Mouse (Mus musculus) heart, embryonic 15.5 days (tissue): Measurements from ENCODE around the gene Fam227b. TPM values are rescaled to one million over a fixed set of nuclear protein-coding genes. Genes with fewer than 3 reads are reported as not detected.

ENCODE experiments used
- ATAC-seq: fragments of 200-750 bp; cut with Nextera tagmentation; replicated peaks from 2 replicates; pipeline ENCODE4 v1.8.0; 2017; ENCODE audit warnings: low read depth, moderate TSS enrichment; ENCODE audit not compliant: insufficient number of reproducible peaks, insufficient read depth, low FRiP score
- H3K27ac ChIP-seq: fragments of 300-500 bp; sonication (generic); 2 replicates; pipeline ENCODE4 v1.5.1; 2015; ENCODE audit warnings: mild to moderate bottlenecking, inconsistent platforms
- H3K27me3 ChIP-seq: fragments of 300-500 bp; sonication (generic); 2 replicates; pipeline ENCODE4 v1.6.1; 2015; ENCODE audit warnings: inconsistent platforms
- H3K36me3 ChIP-seq: fragments of 300-500 bp; sonication (generic); 2 replicates; pipeline ENCODE4 v1.6.1; 2015; ENCODE audit warnings: mild to moderate bottlenecking, inconsistent platforms
- H3K4me1 ChIP-seq: fragments of 300-500 bp; sonication (generic); replicated peaks from 2 replicates; pipeline ENCODE4 v1.6.1; 2015; ENCODE audit warnings: inconsistent platforms
- H3K4me2 ChIP-seq: fragments of 300-500 bp; sonication (generic); 2 replicates; pipeline ENCODE4 v1.6.1; 2015; ENCODE audit warnings: inconsistent platforms, mild to moderate bottlenecking, moderate library complexity
- H3K4me3 ChIP-seq: fragments of 300-500 bp; sonication (generic); 2 replicates; pipeline ENCODE4 v1.5.1; 2015; ENCODE audit warnings: mild to moderate bottlenecking, inconsistent platforms
- H3K9ac ChIP-seq: fragments of 300-500 bp; sonication (generic); 2 replicates; pipeline ENCODE4 v1.6.1; 2015; ENCODE audit warnings: mild to moderate bottlenecking, inconsistent platforms
- H3K9me3 ChIP-seq: fragments of 300-500 bp; sonication (generic); replicated peaks from 2 replicates; pipeline ENCODE4 v1.6.1; 2016; ENCODE audit warnings: inconsistent platforms
- WGBS: fragments of 180-500 bp; shearing (Covaris S2); methylation state at CpG from one replicate; pipeline ENCODE4 v1.1.7; 2015; ENCODE audit warnings: mixed read lengths; 5-methylcytosine and 5-hydroxymethylcytosine counted together
- polyA plus RNA-seq: library from polyadenylated mRNA; unstranded; fragments of >200 nt; fragmentation: Nextera tagmentation; extraction: Ambion mirVana; gene quantifications from 2 replicates; pipeline ENCODE4 v1.2.1, GENCODE M21; 2015

Fam227b gene
- polyA plus RNA-seq, 1 experiment from 2014 or later = not detected

DNA sequence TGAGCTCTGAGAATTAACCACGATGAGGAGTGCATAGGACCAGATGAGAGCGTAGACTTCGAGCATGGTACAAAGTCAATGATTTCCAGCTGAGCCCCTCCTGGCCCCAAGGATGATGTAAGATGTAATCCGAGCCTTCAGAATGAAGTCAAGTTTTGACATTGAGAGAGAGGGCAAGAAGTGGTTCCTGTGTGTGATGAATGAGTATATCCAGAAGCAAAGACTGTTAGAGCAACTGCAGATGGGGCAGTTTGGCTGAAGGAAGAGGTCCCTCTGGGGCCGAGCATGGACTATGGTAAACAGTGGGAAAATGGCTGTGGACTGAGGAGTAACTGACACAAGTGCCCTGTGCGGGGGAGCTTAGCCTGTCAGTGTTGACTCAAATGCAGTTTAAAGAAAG, 178.6 kb downstream of the Fam227b start:
- no peaks in the 10 kb centered on the region for H3K9me3 ChIP-seq
- no peaks in the 10 kb centered on the region for H3K27me3 ChIP-seq
- H3K27ac ChIP-seq = no peak overlapping the region
- no peak overlapping the region for H3K4me3 ChIP-seq
- 55% methylated on average over 6 of the region's 6 CpGs for WGBS
- no peak overlapping the region for H3K9ac ChIP-seq
- no peaks in the 10 kb centered on the region for H3K36me3 ChIP-seq
- no peak for ATAC-seq
- no peaks in the 10 kb centered on the region for H3K4me1 ChIP-seq
- no peak overlapping the region for H3K4me2 ChIP-seq

DNA sequence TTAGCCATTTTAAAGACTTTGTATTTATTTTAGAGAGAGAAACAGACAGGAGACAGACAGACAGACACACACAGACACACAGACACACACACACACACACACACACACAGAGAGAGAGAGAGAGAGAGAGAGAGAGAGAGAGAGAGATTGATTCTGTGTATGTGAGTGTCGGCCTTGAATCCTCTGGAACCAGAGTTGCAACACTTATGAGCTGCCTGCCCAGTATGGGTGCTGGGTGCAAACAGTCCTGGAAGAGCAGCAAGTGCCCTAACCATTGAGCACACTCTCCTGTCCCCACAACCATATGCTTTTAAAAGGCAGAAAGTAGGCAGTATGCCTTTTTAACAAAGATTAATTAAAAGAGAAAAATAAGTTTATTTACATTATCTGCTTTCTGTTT, 183.0 kb downstream of the Fam227b start:
- no peak overlapping the region for H3K4me2 ChIP-seq
- H3K9ac ChIP-seq = no peak overlapping the region
- no peak for ATAC-seq
- no peak overlapping the region for H3K27ac ChIP-seq
- no peak overlapping the region for H3K4me3 ChIP-seq
- H3K4me1 ChIP-seq = no peaks in the 10 kb centered on the region
- H3K36me3 ChIP-seq = no peaks in the 10 kb centered on the region
- H3K9me3 ChIP-seq = no peaks in the 10 kb centered on the region
- H3K27me3 ChIP-seq = no peaks in the 10 kb centered on the region
- 80% methylated on average over 1 of the region's 1 CpGs for WGBS

GRCm38 (mm10) chr2:125948195-125948594, 203.6 kb downstream of the Fam227b start:
- no peak for ATAC-seq
- Histone ChIP-seq H3K27ac (no peak overlapping the region), H3K27me3 (no peaks in the 10 kb centered on the region), H3K4me1 (no peaks in the 10 kb centered on the region), H3K4me3 (no peak overlapping the region), H3K4me2 (no peak overlapping the region), H3K9me3 (no peaks in the 10 kb centered on the region), H3K36me3 (peaks cover 8% of the 10 kb centered on the region; the same call in 1 of the 2 replicates), H3K9ac (no peak overlapping the region)
- WGBS = 86% methylated on average over 2 of the region's 2 CpGs

GRCm38 (mm10) chr2:125943301-125943700, 208.5 kb downstream of the Fam227b start:
- no peak overlapping the region for H3K27ac ChIP-seq
- H3K4me3 ChIP-seq = no peak overlapping the region
- no peak overlapping the region for H3K4me2 ChIP-seq
- ATAC-seq = no peak
- H3K36me3 ChIP-seq = no peaks in the 10 kb centered on the region; the same call in 1 of the 2 replicates
- WGBS = 62% methylated on average over 1 of the region's 1 CpGs
- H3K9me3 ChIP-seq = no peaks in the 10 kb centered on the region
- peaks cover 5% of the 10 kb centered on the region; the same call in 1 of the 2 replicates for H3K4me1 ChIP-seq
- no peak overlapping the region for H3K9ac ChIP-seq
- H3K27me3 ChIP-seq = no peaks in the 10 kb centered on the region

DNA sequence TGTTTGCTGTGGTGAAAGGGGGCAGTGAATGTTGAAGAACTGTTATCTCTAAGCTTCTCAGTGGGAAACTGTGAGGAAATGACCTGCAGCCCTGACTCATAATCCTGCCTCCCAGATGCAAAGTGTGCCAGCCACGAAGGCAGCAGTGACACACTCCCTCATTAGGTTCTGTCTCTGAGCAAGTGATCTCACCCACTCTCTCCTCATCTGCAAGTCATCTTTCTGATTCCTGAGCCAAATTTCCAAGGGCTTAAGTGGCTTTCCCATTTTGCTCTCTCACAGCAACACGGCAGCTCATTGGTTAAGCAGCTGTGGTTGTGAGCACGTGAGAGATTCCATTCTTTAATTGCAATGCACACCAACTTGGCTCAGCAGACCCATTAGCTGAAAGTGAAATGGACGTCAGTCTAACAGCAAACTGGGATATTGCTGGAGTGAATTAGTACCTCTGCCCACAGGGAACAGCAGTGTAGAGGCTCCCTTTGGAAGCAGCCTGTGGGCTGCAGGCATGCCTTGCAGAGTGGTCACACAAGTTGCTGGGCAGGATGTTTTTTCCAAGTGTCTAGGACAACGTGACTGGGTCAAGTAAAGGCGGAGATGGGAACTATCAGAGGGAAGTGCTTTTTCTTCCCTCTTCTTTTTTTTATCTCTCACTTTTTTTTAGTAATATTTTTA, 210.6 kb downstream of the Fam227b start:
- Histone ChIP-seq H3K27me3 (no peaks in the 10 kb centered on the region), H3K9ac (no peak overlapping the region), H3K27ac (no peak overlapping the region), H3K9me3 (no peaks in the 10 kb centered on the region), H3K4me3 (no peak overlapping the region), H3K4me1 (peaks cover 5% of the 10 kb centered on the region; the same call in 1 of the 2 replicates), H3K4me2 (no peak overlapping the region), H3K36me3 (no peaks in the 10 kb centered on the region)
- ATAC-seq = no peak
- WGBS = 58% methylated on average over 6 of the region's 6 CpGs

- Histone ChIP-seq H3K36me3 (no peaks in the 10 kb centered on the region), H3K27ac (no peak overlapping the region), H3K4me1 (peaks cover 5% of the 10 kb centered on the region; the same call in 1 of the 2 replicates), H3K27me3 (no peaks in the 10 kb centered on the region), H3K4me3 (no peak overlapping the region), H3K9me3 (no peaks in the 10 kb centered on the region), H3K9ac (no peak overlapping the region), H3K4me2 (no peak overlapping the region)
- no peak for ATAC-seq
- WGBS = 85% methylated on average over 6 of the region's 6 CpGs
Measured at GRCm38 (mm10) chr2:125938993-125939642, 212.7 kb downstream of the Fam227b start.

- no peak overlapping the region for H3K27ac ChIP-seq
- H3K4me2 ChIP-seq = no peak overlapping the region
- H3K36me3 ChIP-seq = peaks cover 3% of the 10 kb centered on the region; the same call in 1 of the 2 replicates
- peaks cover 10% of the 10 kb centered on the region for H3K4me1 ChIP-seq
- 66% methylated on average over 5 of the region's 5 CpGs for WGBS
- H3K9ac ChIP-seq = no peak overlapping the region
- H3K9me3 ChIP-seq = no peaks in the 10 kb centered on the region
- no peaks in the 10 kb centered on the region for H3K27me3 ChIP-seq
- H3K4me3 ChIP-seq = no peak overlapping the region
- ATAC-seq = no peak
Measured at GRCm38 (mm10) chr2:125936396-125936795, 215.4 kb downstream of the Fam227b start.

- Histone ChIP-seq H3K27ac (no peak overlapping the region), H3K9me3 (no peaks in the 10 kb centered on the region), H3K36me3 (peaks cover 8% of the 10 kb centered on the region; the same call in 1 of the 2 replicates), H3K4me1 (peaks cover 6% of the 10 kb centered on the region; the same call in 1 of the 2 replicates), H3K9ac (no peak overlapping the region), H3K27me3 (no peaks in the 10 kb centered on the region), H3K4me2 (no peak overlapping the region), H3K4me3 (no peak overlapping the region)
- ATAC-seq = no peak
- 62% methylated on average over 3 of the region's 3 CpGs for WGBS
Measured at GRCm38 (mm10) chr2:125933977-125934376, 217.8 kb downstream of the Fam227b start.

Other genes with a start within 250 kb of the Fam227b start
- gene Fgf7, start 117.3 kb downstream of the Fam227b start, polyA plus RNA-seq = 1.2 and 2.4 TPM in 2 replicates
- 15.2 and 17.1 TPM in 2 replicates for gene Dtwd1, start 137 bp upstream of the Fam227b start, polyA plus RNA-seq
- gene Gm17555, start 63.1 kb upstream of the Fam227b start, polyA plus RNA-seq = not detected in 2 replicates